Mouse (Mus musculus) leukemia stem cell, adult 10-12 weeks (primary cell): Measurements from ENCODE around the gene Anxa7. TPM values are rescaled to one million over a fixed set of nuclear protein-coding genes. Genes with fewer than 3 reads are reported as not detected.

Experiments used
- polyA plus RNA-seq: library from polyadenylated mRNA; stranded (reverse); fragments of >175 nt; gene quantifications from 2 replicates; pipeline ENCODE4 v1.2.3, GENCODE M21; 2012; ENCODE audit warnings: low replicate concordance

Gene Anxa7
- 44.4 and 101 TPM in 2 replicates for polyA plus RNA-seq

DNA sequence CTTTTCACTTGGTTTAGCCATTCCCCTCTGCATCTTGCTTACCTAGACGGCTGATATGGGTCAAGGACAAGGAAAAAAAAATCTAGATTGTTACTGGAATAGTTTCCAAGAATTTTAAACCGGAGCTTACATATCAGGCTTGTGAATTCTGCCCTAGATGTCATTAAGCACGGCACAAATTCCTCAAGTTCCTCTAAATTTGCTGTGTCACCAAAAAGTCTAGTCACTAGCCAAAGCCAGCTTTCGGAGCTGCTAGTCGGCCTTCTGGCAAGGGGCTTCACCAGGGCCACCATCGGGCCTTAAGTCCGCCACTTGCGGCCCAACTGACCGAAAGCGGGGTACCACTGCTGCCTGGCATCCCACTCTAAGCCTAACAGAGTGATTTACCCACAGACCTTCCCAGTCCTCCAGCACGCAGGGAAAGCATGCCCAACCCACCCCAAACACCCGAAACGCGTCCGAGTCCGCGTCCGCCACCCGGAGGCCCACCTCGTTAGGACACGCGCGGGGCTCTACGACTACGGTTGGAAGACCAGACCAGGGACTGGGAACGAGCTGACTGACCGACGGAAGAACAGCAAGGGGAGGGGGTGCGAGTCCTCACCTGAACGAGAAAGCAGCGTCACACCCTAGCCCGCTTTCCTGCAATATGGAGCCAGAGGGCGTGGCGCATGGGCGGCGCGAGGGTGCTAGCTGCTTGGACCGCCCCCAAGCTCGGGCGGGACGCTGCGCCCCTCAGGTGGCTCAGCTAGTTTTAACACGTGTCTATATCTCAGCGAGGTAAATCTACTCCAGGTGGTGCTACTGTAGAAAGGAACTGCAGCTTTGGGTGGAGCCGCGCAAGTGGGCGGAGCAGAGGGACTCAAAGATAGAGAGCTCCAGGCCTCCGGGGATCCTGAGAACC is at the start of gene Anxa7:
Gene Anxa7 (minus strand): TSS at position 843 of the 904 bp plus-strand sequence.

DNA sequence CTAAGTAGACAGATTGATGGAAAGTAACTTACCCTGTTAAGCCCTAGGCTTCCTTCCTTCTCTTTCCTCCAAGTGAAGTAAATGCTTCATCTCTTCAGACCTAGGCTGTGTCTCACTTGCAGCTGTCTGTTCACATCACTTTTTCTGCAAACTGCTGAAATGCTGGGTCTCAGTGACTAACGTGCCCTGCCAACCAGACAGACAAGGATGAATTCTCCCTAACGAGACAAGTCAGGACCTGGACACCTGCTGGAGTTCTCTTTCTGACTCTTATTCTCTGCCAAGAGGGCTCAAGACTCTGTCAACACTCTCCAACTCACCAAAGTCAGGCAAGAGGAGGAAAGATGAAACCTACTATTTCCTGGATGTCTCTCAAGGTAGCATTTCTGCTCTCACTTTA is 16.7 kb upstream of the Anxa7 start, which contains the start of gene Mss51:
Gene Mss51 (minus strand): TSS at position 299 of the 400 bp plus-strand sequence.

DNA sequence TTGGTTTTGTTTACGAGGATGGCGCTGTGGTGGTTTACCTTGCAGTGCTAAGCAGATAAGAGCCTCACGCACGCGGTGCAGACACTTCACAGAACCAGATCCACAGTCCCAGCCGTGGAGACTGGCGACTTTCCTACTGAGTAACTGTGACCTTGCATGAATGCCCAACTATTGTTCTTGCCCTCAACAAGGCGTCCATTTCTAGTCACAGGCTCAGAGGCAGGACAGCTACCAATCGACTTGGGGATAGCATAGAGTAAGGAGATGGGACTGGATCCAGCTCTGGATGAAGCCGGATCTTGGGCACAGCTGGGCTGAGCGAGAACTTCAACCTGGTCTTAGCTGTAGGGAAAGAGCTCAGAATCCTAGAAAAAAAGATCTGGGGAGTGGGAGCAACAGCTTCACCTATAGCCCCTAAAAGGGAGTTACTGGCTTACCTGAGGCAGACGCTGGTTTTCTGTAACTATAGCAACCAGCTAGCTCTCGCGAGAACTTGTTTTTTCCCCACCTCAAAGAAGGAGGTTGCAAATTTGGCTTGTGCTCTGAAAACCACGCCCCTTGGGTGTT is 28.1 kb downstream of the Anxa7 start, which contains the start of gene Cfap70:
Gene Cfap70 (minus strand): TSS at position 462 of the 567 bp plus-strand sequence.

Other genes with a start within 250 kb of the Anxa7 start
- gene Kcnk16, start 210.9 kb downstream of the Anxa7 start, polyA plus RNA-seq, result not detected in 2 replicates
- 0.42 and 2.9 TPM in 2 replicates for gene Nudt13, start 185.4 kb downstream of the Anxa7 start, polyA plus RNA-seq
- 21.0 and 28.1 TPM in 2 replicates for gene Ecd, start 132.0 kb downstream of the Anxa7 start, polyA plus RNA-seq
- 11.2 and 17.6 TPM in 2 replicates for gene Fam149b, start 132.0 kb downstream of the Anxa7 start, polyA plus RNA-seq
- gene Dnajc9, start 91.2 kb downstream of the Anxa7 start, polyA plus RNA-seq, result 72.0 and 133 TPM in 2 replicates
- 20.6 and 27.5 TPM in 2 replicates for gene Mrps16, start 86.5 kb downstream of the Anxa7 start, polyA plus RNA-seq
- gene Cfap70, start 27.9 kb downstream of the Anxa7 start, polyA plus RNA-seq, result not detected in 2 replicates
- not detected in 2 replicates for gene Mss51, start 16.8 kb upstream of the Anxa7 start, polyA plus RNA-seq
- gene Ppp3cb, start 66.4 kb upstream of the Anxa7 start, polyA plus RNA-seq, result 4.2 and 8.2 TPM in 2 replicates
- gene Usp54, start 160.9 kb upstream of the Anxa7 start, polyA plus RNA-seq, result 0.27 and 0.85 TPM in 2 replicates
- not detected in 2 replicates for gene Myoz1, start 176.4 kb upstream of the Anxa7 start, polyA plus RNA-seq
- gene Synpo2l, start 188.2 kb upstream of the Anxa7 start, polyA plus RNA-seq, result 0.11 and 0.42 TPM in 2 replicates
- 105 and 334 TPM in 2 replicates for gene Sec24c, start 194.2 kb upstream of the Anxa7 start, polyA plus RNA-seq
- 13.0 and 18.6 TPM in 2 replicates for gene Fut11, start 214.8 kb upstream of the Anxa7 start, polyA plus RNA-seq
- gene Chchd1, start 222.9 kb upstream of the Anxa7 start, polyA plus RNA-seq, result 3.3 and 7.9 TPM in 2 replicates
- 85.3 and 88.8 TPM in 2 replicates for gene Zswim8, start 227.4 kb upstream of the Anxa7 start, polyA plus RNA-seq